Mouse (Mus musculus) limb, embryonic 14.5 days (tissue): ENCODE measurements around the gene Map3k5. TPM values are rescaled to one million over a fixed set of nuclear protein-coding genes. Genes with fewer than 3 reads are reported as not detected.

Experiments
- ATAC-seq: fragments of 200-750 bp; cut with Nextera tagmentation; 2 replicates; pipeline ENCODE4 v1.8.0; 2017; ENCODE audit warnings: low read depth, moderate number of reproducible peaks, moderate TSS enrichment; ENCODE audit not compliant: low FRiP score
- DNase-seq: peaks from one replicate; pipeline ENCODE4 v3.0.0-alpha.2; 2015; ENCODE audit warnings: low spot score
- H3K27ac ChIP-seq: fragments of 300-500 bp; sonication (generic); replicated peaks from 2 replicates; pipeline ENCODE4 v1.5.1; 2014; ENCODE audit warnings: low read depth, mild to moderate bottlenecking, low read length, moderate library complexity, mixed read lengths
- H3K27me3 ChIP-seq: fragments of 300-500 bp; sonication (generic); 2 replicates; pipeline ENCODE4 v1.6.1; 2014; ENCODE audit warnings: low read length, mixed read lengths; ENCODE audit not compliant: control insufficient read depth, insufficient read depth
- H3K36me3 ChIP-seq: fragments of 300-500 bp; sonication (generic); 2 replicates; pipeline ENCODE4 v1.6.1; 2014; ENCODE audit warnings: mild to moderate bottlenecking, low read length, moderate library complexity, mixed read lengths; ENCODE audit not compliant: control insufficient read depth, insufficient read depth
- H3K4me1 ChIP-seq: fragments of 300-500 bp; sonication (generic); 2 replicates; pipeline ENCODE4 v1.6.1; 2014; ENCODE audit warnings: antibody characterized with exemption, low read length, mixed read lengths; ENCODE audit not compliant: control insufficient read depth, insufficient read depth
- H3K4me2 ChIP-seq: fragments of 300-500 bp; sonication (generic); replicated peaks from 2 replicates; pipeline ENCODE4 v1.6.1; 2014; ENCODE audit warnings: low read depth, mild to moderate bottlenecking, low read length, moderate library complexity; ENCODE audit not compliant: severe bottlenecking
- H3K4me3 ChIP-seq: fragments of 300-500 bp; sonication (generic); replicated peaks from 2 replicates; pipeline ENCODE4 v1.5.1; 2014; ENCODE audit warnings: low read length
- H3K9ac ChIP-seq: fragments of 300-500 bp; sonication (generic); 2 replicates; pipeline ENCODE4 v1.6.1; 2014; ENCODE audit warnings: mild to moderate bottlenecking, low read depth, low read length, moderate library complexity; ENCODE audit not compliant: severe bottlenecking
- H3K9me3 ChIP-seq: fragments of 300-500 bp; sonication (generic); 2 replicates; pipeline ENCODE4 v1.6.1; 2016; ENCODE audit warnings: low read length; ENCODE audit not compliant: control insufficient read depth
- POLR2A ChIP-seq: fragments of 200-500 bp; IDR thresholded peaks from 2 replicates; pipeline ENCODE4 v1.8.0; 2012; ENCODE audit warnings: inconsistent platforms, mild to moderate bottlenecking, moderate library complexity, borderline replicate concordance; ENCODE audit not compliant: insufficient read depth, insufficient read length; ENCODE audit errors: extremely low read depth
- WGBS: fragments of 180-500 bp; shearing (Covaris S2); extraction: QIAGEN DNeasy Blood & Tissue Kit; methylation state at CpG from one replicate; pipeline ENCODE4 v1.1.7; 2014; 5-methylcytosine and 5-hydroxymethylcytosine counted together
- polyA plus RNA-seq, 2 experiments: library from polyadenylated mRNA; depleted of rRNA in 1 of 2; stranded (reverse) in 1 of 2; unstranded in 1 of 2; fragments of >200 nt; fragmentation: Nextera tagmentation in 1 of 2; extraction: Ambion mirVana in 1 of 2; gene quantifications; 2 replicates each; pipeline versions ENCODE4 v1.2.1 to v1.2.3; 2012 to 2014

Map3k5 gene
- polyA plus RNA-seq, 2 experiments, result 2.0 to 3.5 TPM

- Histone ChIP-seq H3K4me1 (no peaks in the 10 kb centered on the region), H3K4me2 (no peak overlapping the region), H3K9me3 (no peaks in the 10 kb centered on the region), H3K27me3 (no peaks in the 10 kb centered on the region), H3K4me3 (no peak overlapping the region), H3K9ac (no peak overlapping the region), H3K27ac (no peak overlapping the region), H3K36me3 (no peaks in the 10 kb centered on the region)
- no peak for TF ChIP-seq POLR2A
- DNase-seq (no peak), ATAC-seq (no peak)
- 74% methylated on average over 6 of the region's 6 CpGs for WGBS
These were observed 56.4 kb downstream of the Map3k5 start for GRCm38 (mm10) chr10:19990638-19991037.

DNA sequence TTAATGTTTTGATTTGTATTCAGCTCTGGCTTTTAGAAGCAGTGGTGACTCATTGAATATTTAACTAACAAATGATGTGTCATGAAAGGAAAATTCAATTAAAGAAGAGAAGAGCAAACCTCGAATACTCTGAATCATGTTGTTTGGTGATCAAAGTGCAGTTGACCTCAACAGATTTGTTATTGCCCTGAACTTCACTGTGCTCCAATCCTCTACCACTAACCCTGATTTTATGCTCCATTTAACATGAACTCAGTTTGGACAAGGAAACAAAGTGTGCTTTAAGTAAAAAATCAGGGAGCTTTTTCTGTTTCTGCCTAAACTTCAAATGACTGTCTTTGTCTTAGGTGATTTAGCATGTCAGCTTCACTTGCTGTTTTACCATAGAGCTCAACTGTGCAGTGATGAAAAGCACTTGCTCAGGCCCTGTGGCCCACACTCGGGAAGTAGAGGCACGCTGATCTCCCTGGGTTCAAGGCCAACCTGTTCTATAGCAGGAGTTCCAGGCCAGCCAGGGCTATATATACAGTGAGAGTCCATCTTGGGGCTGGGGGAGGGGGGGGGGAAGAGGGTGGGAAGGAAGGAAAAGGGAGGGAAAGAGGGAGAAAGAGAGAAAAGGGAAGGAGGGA, 57.1 kb downstream of the Map3k5 start:
- WGBS, result 69% methylated on average over 3 of the region's 3 CpGs
- no peak for TF ChIP-seq POLR2A
- DNase-seq, result no peak
- Histone ChIP-seq H3K9ac (no peak overlapping the region), H3K27me3 (no peaks in the 10 kb centered on the region), H3K9me3 (no peaks in the 10 kb centered on the region), H3K4me2 (no peak overlapping the region), H3K4me3 (no peak overlapping the region), H3K27ac (no peak overlapping the region), H3K4me1 (no peaks in the 10 kb centered on the region), H3K36me3 (no peaks in the 10 kb centered on the region)
- no peak for ATAC-seq

- Histone ChIP-seq H3K9ac (no peak overlapping the region), H3K27me3 (no peaks in the 10 kb centered on the region), H3K9me3 (no peaks in the 10 kb centered on the region), H3K4me3 (no peak overlapping the region), H3K36me3 (no peaks in the 10 kb centered on the region), H3K4me1 (no peaks in the 10 kb centered on the region), H3K27ac (no peak overlapping the region), H3K4me2 (no peak overlapping the region)
- WGBS, result 30% methylated on average over 3 of the region's 3 CpGs
- TF ChIP-seq POLR2A, result no peak
- no peak for DNase-seq
- no peak for ATAC-seq
These were observed 57.6 kb downstream of the Map3k5 start for GRCm38 (mm10) chr10:19991866-19992252.

DNA sequence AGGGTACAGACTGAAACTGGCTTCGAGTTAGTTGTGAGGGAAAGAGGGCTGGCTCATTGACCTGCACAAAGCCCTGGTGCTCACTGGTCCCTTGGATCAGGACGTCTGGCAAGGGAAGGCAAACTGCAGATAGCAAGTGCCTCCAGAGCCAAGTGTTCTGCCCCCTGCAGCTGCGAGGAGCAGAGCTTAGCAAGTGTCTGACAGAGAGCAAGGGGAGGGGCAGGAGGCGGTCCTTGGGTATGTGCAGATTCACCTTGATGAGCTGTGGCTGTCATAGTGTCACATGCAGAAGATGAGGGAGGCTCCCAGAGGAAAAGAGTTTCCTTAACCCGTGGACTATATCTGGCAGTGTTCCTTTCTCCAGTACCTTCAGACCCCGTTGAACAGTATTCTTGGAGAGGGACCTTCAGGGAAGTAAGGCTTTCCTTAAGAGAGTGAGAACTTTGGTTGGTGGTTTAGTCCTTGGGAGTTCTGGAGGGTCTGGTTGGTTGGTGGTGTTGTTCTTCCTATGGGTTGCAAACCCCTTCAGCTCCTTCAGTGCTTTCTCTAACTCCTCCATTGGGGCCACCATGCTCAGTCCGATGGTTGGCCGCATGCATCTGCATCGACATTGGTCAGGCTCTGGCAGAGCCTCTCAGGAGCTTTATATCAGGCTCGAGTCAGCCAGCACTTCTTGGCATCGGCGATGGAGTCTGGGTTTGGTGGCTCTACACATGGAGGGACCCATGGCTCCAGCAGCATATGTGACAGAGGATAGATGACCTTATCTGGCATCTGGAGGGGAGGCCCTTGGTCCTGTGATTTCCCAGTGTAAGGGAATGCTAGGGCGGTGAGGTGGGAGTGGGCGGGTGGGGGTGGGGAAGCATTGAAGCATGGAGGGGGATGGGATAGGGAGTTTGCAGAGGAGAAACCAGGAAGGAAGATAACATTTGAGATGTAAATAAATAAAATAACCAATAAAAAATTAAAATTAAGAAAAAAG, 60.5 kb downstream of the Map3k5 start:
- Histone ChIP-seq H3K9ac (no peak overlapping the region), H3K9me3 (no peaks in the 10 kb centered on the region), H3K27me3 (no peaks in the 10 kb centered on the region)

GRCm38 (mm10) chr10:19996151-19996550, 61.9 kb downstream of the Map3k5 start:
- DNase-seq (no peak), ATAC-seq (no peak)
- WGBS, result 64% methylated on average over 3 of the region's 3 CpGs
- TF ChIP-seq POLR2A, result no peak
- no peaks in the 10 kb centered on the region for H3K36me3 ChIP-seq
- no peak overlapping the region for H3K27ac ChIP-seq
- no peaks in the 10 kb centered on the region for H3K27me3 ChIP-seq
- no peak overlapping the region for H3K4me2 ChIP-seq
- no peaks in the 10 kb centered on the region for H3K4me1 ChIP-seq
- no peaks in the 10 kb centered on the region for H3K9me3 ChIP-seq
- H3K4me3 ChIP-seq, result no peak overlapping the region
- H3K9ac ChIP-seq, result no peak overlapping the region

More for the DNA sequence above, 60.5 kb downstream of the Map3k5 start:
- Histone ChIP-seq H3K4me3 (no peak overlapping the region), H3K27ac (no peak overlapping the region), H3K4me1 (no peaks in the 10 kb centered on the region), H3K4me2 (no peak overlapping the region), H3K36me3 (no peaks in the 10 kb centered on the region)
- DNase-seq (no peak), ATAC-seq (no peak)
- WGBS, result 62% methylated on average over 14 of the region's 14 CpGs
- no peak for TF ChIP-seq POLR2A
